Mouse (Mus musculus) liver, embryonic 11.5 days (tissue): Measurements from ENCODE around the gene Map2k1. TPM values are rescaled to one million over a fixed set of nuclear protein-coding genes. Genes with fewer than 3 reads are reported as not detected.
"Not testable (repeated sequence)": the region's sequence is repeated elsewhere in the genome, so short reads cannot be mapped to it uniquely, and the experiment has no call there.

Source experiments
- ATAC-seq: fragments of 200-750 bp; cut with Nextera tagmentation; replicated peaks from 2 replicates; pipeline ENCODE4 v1.8.0; 2017; ENCODE audit warnings: moderate number of reproducible peaks, mild to moderate bottlenecking, moderate TSS enrichment, moderate library complexity; ENCODE audit not compliant: low FRiP score
- DNase-seq: peaks from one replicate; pipeline ENCODE4 v3.0.0-alpha.2; 2017; ENCODE audit warnings: low spot score
- H3K27ac ChIP-seq: fragments of 300-500 bp; sonication (generic); 2 replicates; pipeline ENCODE4 v1.5.1; 2014; ENCODE audit warnings: mild to moderate bottlenecking, low read depth, low read length, control low read depth
- H3K27me3 ChIP-seq: fragments of 300-500 bp; sonication (generic); replicated peaks from 2 replicates; pipeline ENCODE4 v1.6.1; 2014; ENCODE audit warnings: low read length, mixed read lengths; ENCODE audit not compliant: control insufficient read depth, insufficient read depth
- H3K36me3 ChIP-seq: fragments of 300-500 bp; sonication (generic); 2 replicates; pipeline ENCODE4 v1.6.1; 2014; ENCODE audit warnings: mild to moderate bottlenecking, low read length, moderate library complexity, mixed read lengths; ENCODE audit not compliant: control insufficient read depth, insufficient read depth
- H3K4me1 ChIP-seq: fragments of 300-500 bp; sonication (generic); replicated peaks from 2 replicates; pipeline ENCODE4 v1.6.1; 2014; ENCODE audit warnings: low read length, mixed read lengths; ENCODE audit not compliant: control insufficient read depth, insufficient read depth
- H3K4me2 ChIP-seq: fragments of 300-500 bp; sonication (generic); 2 replicates; pipeline ENCODE4 v1.6.1; 2014; ENCODE audit warnings: mild to moderate bottlenecking, control low read depth, moderate library complexity
- H3K4me3 ChIP-seq: fragments of 300-500 bp; sonication (generic); 2 replicates; pipeline ENCODE4 v1.5.1; 2014; ENCODE audit warnings: low read depth, low read length, control low read depth
- H3K9ac ChIP-seq: fragments of 300-500 bp; sonication (generic); 2 replicates; pipeline ENCODE4 v1.6.1; 2014; ENCODE audit warnings: low read depth, low read length, control low read depth
- H3K9me3 ChIP-seq: fragments of 300-500 bp; sonication (generic); 2 replicates; pipeline ENCODE4 v1.6.1; 2016; ENCODE audit warnings: low read length, inconsistent platforms, mixed read lengths; ENCODE audit not compliant: control insufficient read depth
- WGBS: fragments of 180-500 bp; shearing (Covaris S2); extraction: QIAGEN DNeasy Blood & Tissue Kit; methylation state at CpG from one replicate; pipeline ENCODE4 v1.1.7; 2014; 5-methylcytosine and 5-hydroxymethylcytosine counted together
- polyA plus RNA-seq: library from polyadenylated mRNA; unstranded; fragments of >200 nt; fragmentation: Nextera tagmentation; extraction: Ambion mirVana; gene quantifications from 2 replicates; pipeline ENCODE4 v1.2.1, GENCODE M21; 2014

The Map2k1 gene
- polyA plus RNA-seq, 1 experiment from 2014 or later, result 68.1 TPM

DNA sequence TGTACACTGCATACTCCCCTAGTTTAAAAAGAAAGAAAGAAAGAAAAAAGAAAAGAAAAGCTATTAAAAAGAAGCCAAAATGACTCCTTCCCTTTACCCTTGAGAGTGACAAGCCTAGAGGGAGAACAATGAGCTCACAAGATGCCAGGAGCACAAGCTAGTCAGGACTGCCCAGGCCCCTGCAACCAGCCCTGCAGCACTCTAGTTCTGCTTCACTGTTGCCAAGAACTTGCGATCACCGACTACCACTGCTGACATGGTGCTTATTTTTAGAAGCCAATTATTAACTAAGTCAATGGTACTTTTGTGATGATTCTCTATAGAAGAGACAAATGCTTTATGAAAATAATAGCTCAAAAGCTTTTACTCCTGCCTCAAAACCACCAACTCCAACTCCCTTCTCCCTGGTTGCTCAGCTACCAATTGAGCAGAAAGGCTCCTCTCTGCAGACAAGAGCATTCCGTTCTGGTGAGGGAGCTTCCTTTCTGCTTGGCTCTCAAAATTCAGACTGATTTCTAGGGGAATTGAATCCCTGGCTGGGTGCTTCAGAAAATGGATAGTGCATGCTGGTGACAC, 45.8 kb downstream of the Map2k1 start:
- Histone ChIP-seq H3K36me3 (peaks cover 17% of the 10 kb centered on the region), H3K4me3 (no peak overlapping the region), H3K27me3 (no peaks in the 10 kb centered on the region), H3K9me3 (no peaks in the 10 kb centered on the region), H3K4me1 (no peaks in the 10 kb centered on the region), H3K9ac (no peak overlapping the region), H3K4me2 (no peak overlapping the region), H3K27ac (no peak overlapping the region)
- DNase-seq (no peak), ATAC-seq (no peak)
- 87% methylated on average over 3 of the region's 3 CpGs for WGBS

GRCm38 (mm10) chr9:64202866-64203265, 50.6 kb downstream of the Map2k1 start:
- H3K36me3 ChIP-seq, result peaks cover 12% of the 10 kb centered on the region
- no peaks in the 10 kb centered on the region for H3K4me1 ChIP-seq
- ATAC-seq (no peak), DNase-seq (no peak)
- no peak overlapping the region for H3K27ac ChIP-seq
- H3K27me3 ChIP-seq, result no peaks in the 10 kb centered on the region
- H3K9ac ChIP-seq, result no peak overlapping the region
- no peaks in the 10 kb centered on the region for H3K9me3 ChIP-seq
- no peak overlapping the region for H3K4me2 ChIP-seq
- H3K4me3 ChIP-seq, result no peak overlapping the region

- Histone ChIP-seq H3K4me3 (no peak overlapping the region), H3K9ac (no peak overlapping the region), H3K27me3 (no peaks in the 10 kb centered on the region), H3K36me3 (peaks cover 12% of the 10 kb centered on the region), H3K9me3 (no peaks in the 10 kb centered on the region), H3K4me2 (no peak overlapping the region), H3K4me1 (no peaks in the 10 kb centered on the region), H3K27ac (no peak overlapping the region)
- ATAC-seq, result no peak
- no peak for DNase-seq
These were observed 51.1 kb downstream of the Map2k1 start for GRCm38 (mm10) chr9:64202331-64202730.

DNA sequence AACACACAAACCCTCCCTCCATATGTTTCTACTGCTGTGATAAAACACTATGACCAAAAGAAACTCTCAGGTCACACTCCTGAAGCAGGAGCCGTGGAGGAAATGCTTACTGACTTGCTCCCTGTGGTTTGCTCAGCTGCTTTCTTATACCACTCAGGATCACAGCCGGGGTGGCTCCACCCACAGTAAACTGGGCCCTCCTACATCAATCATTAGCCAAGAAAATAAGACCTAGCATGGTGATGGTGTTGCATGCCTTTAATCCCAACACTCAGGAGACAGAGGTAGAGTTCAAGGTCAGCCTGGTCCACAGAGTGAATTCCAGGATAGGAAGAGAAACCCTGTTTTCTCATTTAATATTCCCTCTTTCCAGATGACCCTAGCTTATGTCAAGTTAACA, 53.5 kb downstream of the Map2k1 start:
- Histone ChIP-seq H3K4me2 (no peak overlapping the region), H3K36me3 (peaks cover 7% of the 10 kb centered on the region; the same call in 1 of the 2 replicates)

DNA sequence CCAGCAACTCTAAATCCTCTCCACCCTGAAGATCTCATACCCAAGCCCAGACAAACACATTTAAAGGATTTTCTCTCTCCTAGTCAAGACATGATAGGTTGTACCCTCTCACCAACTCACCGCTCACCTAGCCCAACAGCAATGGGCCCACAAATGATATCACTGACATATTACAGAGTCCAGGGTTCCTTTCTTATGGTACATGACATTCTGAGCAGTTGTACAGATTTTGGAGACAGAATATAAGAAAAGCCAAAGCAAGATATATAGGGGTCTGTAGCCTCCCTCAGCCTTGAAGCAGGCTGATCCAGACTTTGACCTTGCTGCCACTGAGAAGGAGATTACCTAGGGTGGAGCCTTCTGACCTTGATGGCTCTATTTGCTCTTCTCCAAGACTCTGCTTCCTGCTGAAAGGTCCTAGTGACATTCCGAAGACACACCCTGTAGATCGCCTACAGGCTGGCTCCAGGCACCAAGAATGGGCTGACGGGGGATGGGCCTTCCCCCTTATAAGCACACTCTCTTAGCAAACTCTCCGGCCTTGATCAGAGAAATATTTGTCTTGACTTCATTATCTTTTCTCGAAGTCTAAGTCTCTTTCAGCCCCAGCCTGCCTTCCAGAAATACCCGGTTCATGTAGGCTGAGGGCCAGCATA, 54.5 kb downstream of the Map2k1 start:
- H3K4me2 ChIP-seq, H3K9me3 ChIP-seq, DNase-seq, H3K4me1 ChIP-seq, ATAC-seq, H3K4me3 ChIP-seq, H3K36me3 ChIP-seq, H3K9ac ChIP-seq, H3K27ac ChIP-seq, H3K27me3 ChIP-seq: not testable (repeated sequence)
- WGBS, result 90% methylated on average over 7 of the region's 7 CpGs

More for the DNA sequence above, 53.5 kb downstream of the Map2k1 start:
- no peaks in the 10 kb centered on the region for H3K4me1 ChIP-seq
- H3K27ac ChIP-seq, result no peak overlapping the region
- no peak overlapping the region for H3K4me3 ChIP-seq
- no peak for ATAC-seq
- DNase-seq, result no peak
- WGBS, result 65% methylated on average over 2 of the region's 2 CpGs
- H3K9me3 ChIP-seq, result no peaks in the 10 kb centered on the region
- H3K9ac ChIP-seq, result no peak overlapping the region
- no peaks in the 10 kb centered on the region for H3K27me3 ChIP-seq

- Histone ChIP-seq H3K4me3 (no peak overlapping the region), H3K9ac (no peak overlapping the region), H3K27me3 (no peaks in the 10 kb centered on the region), H3K4me2 (no peak overlapping the region), H3K27ac (no peak overlapping the region), H3K9me3 (no peaks in the 10 kb centered on the region), H3K36me3 (peaks cover 7% of the 10 kb centered on the region; the same call in 1 of the 2 replicates), H3K4me1 (no peaks in the 10 kb centered on the region)
- DNase-seq, result no peak
- 95% methylated on average over 5 of the region's 5 CpGs for WGBS
- ATAC-seq, result no peak
These were observed 55.2 kb downstream of the Map2k1 start for GRCm38 (mm10) chr9:64198068-64198762.

- no peak overlapping the region for H3K27ac ChIP-seq
- H3K4me3 ChIP-seq, result no peak overlapping the region
- DNase-seq, result no peak
- no peaks in the 10 kb centered on the region for H3K27me3 ChIP-seq
- no peaks in the 10 kb centered on the region for H3K4me1 ChIP-seq
- WGBS, result 87% methylated on average over 8 of the region's 8 CpGs
- ATAC-seq, result no peak
- H3K36me3 ChIP-seq, result peaks cover 8% of the 10 kb centered on the region; the same call in 1 of the 2 replicates
- H3K9me3 ChIP-seq, result no peaks in the 10 kb centered on the region
- H3K9ac ChIP-seq, result no peak overlapping the region
- H3K4me2 ChIP-seq, result no peak overlapping the region
These were observed 55.9 kb downstream of the Map2k1 start for GRCm38 (mm10) chr9:64197524-64197923.

GRCm38 (mm10) chr9:64195554-64195953, 57.9 kb downstream of the Map2k1 start:
- no peak overlapping the region for H3K9ac ChIP-seq
- WGBS, result 77% methylated on average over 4 of the region's 4 CpGs
- no peaks in the 10 kb centered on the region for H3K27me3 ChIP-seq
- peaks cover 15% of the 10 kb centered on the region for H3K36me3 ChIP-seq
- H3K4me3 ChIP-seq, result no peak overlapping the region
- H3K27ac ChIP-seq, result no peak overlapping the region
- DNase-seq (no peak), ATAC-seq (no peak)
- H3K9me3 ChIP-seq, result no peaks in the 10 kb centered on the region
- H3K4me1 ChIP-seq, result no peaks in the 10 kb centered on the region
- H3K4me2 ChIP-seq, result no peak overlapping the region

GRCm38 (mm10) chr9:64193879-64194278, 59.6 kb downstream of the Map2k1 start:
- H3K27ac ChIP-seq, result no peak overlapping the region
- no peaks in the 10 kb centered on the region for H3K9me3 ChIP-seq
- 97% methylated on average over 1 of the region's 1 CpGs for WGBS
- peaks cover 17% of the 10 kb centered on the region for H3K36me3 ChIP-seq
- no peak for ATAC-seq
- no peaks in the 10 kb centered on the region for H3K27me3 ChIP-seq
- H3K4me1 ChIP-seq, result no peaks in the 10 kb centered on the region
- no peak overlapping the region for H3K9ac ChIP-seq
- no peak overlapping the region for H3K4me2 ChIP-seq
- H3K4me3 ChIP-seq, result no peak overlapping the region
- DNase-seq, result no peak
